Mouse (Mus musculus): Measurements from ENCODE around the gene Mnd1.

The Mnd1 gene

GRCm38 (mm10) chr3:84155558-84156006 lies at the start of gene Mnd1:
Mnd1 (minus strand) TSS chr3:84155786.
- in situ Hi-C loops (cut with MboI, MseI) = no loop called here

GRCm38 (mm10) chr3:84204640-84205039 lies 49.1 kb upstream of the Mnd1 start:
- in situ Hi-C loops (cut with MboI, MseI) = no loop called here

GRCm38 (mm10) chr3:84200559-84201420 lies 45.2 kb upstream of the Mnd1 start:
- in situ Hi-C loops (cut with MboI, MseI) = no loop called here

- in situ Hi-C loops (cut with MboI, MseI) = no loop called here
Observed at GRCm38 (mm10) chr3:84199516-84199915, 43.9 kb upstream of the Mnd1 start.

GRCm38 (mm10) chr3:84198229-84198628 lies 42.6 kb upstream of the Mnd1 start:
- in situ Hi-C loops (cut with MboI, MseI) = no loop called here

- in situ Hi-C loops (cut with MboI, MseI) = no loop called here
Observed at GRCm38 (mm10) chr3:84193881-84194280, 38.3 kb upstream of the Mnd1 start.

- in situ Hi-C loops (cut with MboI, MseI) = no loop called here
Observed at GRCm38 (mm10) chr3:84191141-84191881, 35.7 kb upstream of the Mnd1 start.

GRCm38 (mm10) chr3:84190513-84191061 lies 35.0 kb upstream of the Mnd1 start:
- in situ Hi-C loops (cut with MboI, MseI) = no loop called here

GRCm38 (mm10) chr3:84189629-84190173 lies 34.1 kb upstream of the Mnd1 start:
- in situ Hi-C loops (cut with MboI, MseI) = no loop called here

- in situ Hi-C loops (cut with MboI, MseI) = no loop called here
Observed at GRCm38 (mm10) chr3:84181717-84182116, 26.1 kb upstream of the Mnd1 start.

GRCm38 (mm10) chr3:84181102-84181501 lies 25.5 kb upstream of the Mnd1 start:
- in situ Hi-C loops (cut with MboI, MseI) = no loop called here

- in situ Hi-C loops (cut with MboI, MseI) = no loop called here
Observed at GRCm38 (mm10) chr3:84180304-84180703, 24.7 kb upstream of the Mnd1 start.

GRCm38 (mm10) chr3:84177834-84178233 lies 22.2 kb upstream of the Mnd1 start:
- in situ Hi-C loops (cut with MboI, MseI) = loop anchor here (5.0 to 10.0 kb wide), 2 partner anchors 134 to 367 kb away; no protein-coding TSS in a partner anchor

- in situ Hi-C loops (cut with MboI, MseI) = loop anchor here (5.0 to 10.0 kb wide), 2 partner anchors 137 to 369 kb away; no protein-coding TSS in a partner anchor
Observed at GRCm38 (mm10) chr3:84175337-84176315, 20.0 kb upstream of the Mnd1 start.

GRCm38 (mm10) chr3:84173581-84174154 lies 18.1 kb upstream of the Mnd1 start, which contains the start of gene Gm6525:
Gm6525 (plus strand) TSS chr3:84174104.
- in situ Hi-C loops (cut with MboI, MseI) = loop anchor here (10.0 kb wide), 1 partner anchor 371 kb away; no protein-coding TSS in a partner anchor

GRCm38 (mm10) chr3:84172406-84172805 lies 16.8 kb upstream of the Mnd1 start:
- in situ Hi-C loops (cut with MboI, MseI) = loop anchor here (10.0 kb wide), 1 partner anchor 372 kb away; no protein-coding TSS in a partner anchor

GRCm38 (mm10) chr3:84169393-84170005 lies 13.9 kb upstream of the Mnd1 start:
- in situ Hi-C loops (cut with MboI, MseI) = loop anchor here (10.0 kb wide), 1 partner anchor 375 kb away; no protein-coding TSS in a partner anchor

- in situ Hi-C loops (cut with MboI, MseI) = no loop called here
Observed at GRCm38 (mm10) chr3:84168943-84169342, 13.4 kb upstream of the Mnd1 start.

GRCm38 (mm10) chr3:84166073-84166472 lies 10.5 kb upstream of the Mnd1 start:
- in situ Hi-C loops (cut with MboI, MseI) = no loop called here

- in situ Hi-C loops (cut with MboI, MseI) = no loop called here
Observed at GRCm38 (mm10) chr3:84165391-84165790, 9.8 kb upstream of the Mnd1 start.
